Mouse (Mus musculus): Measurements from ENCODE around the gene Cd6. TPM values are rescaled to one million over a fixed set of nuclear protein-coding genes. Genes with fewer than 3 reads are reported as not detected.

Cd6 gene
- total RNA-seq, 2 experiments from 2014 or later, result not detected

GRCm38 (mm10) chr19:10784796-10785459 lies 44.9 kb downstream of the Cd6 start:
- intact Hi-C loops (cut with DNase I), result loop anchor here (5.0 kb wide), 1 partner anchor 92 kb away; no protein-coding TSS in a partner anchor
- no peak for TF ChIP-seq CTCF (IDR thresholded peaks at IDR 0.05)
- peak; percentile 69 for DNase-seq
- Histone ChIP-seq H3K4me3 (no peak overlapping the region), H3K27ac (peak overlapping the region; percentile 68)

GRCm38 (mm10) chr19:10784061-10784460 lies 45.8 kb downstream of the Cd6 start:
- Histone ChIP-seq H3K27ac (0 out of 2 replicates have a peak overlapping the region, but pooled peaks have one; percentile 68), H3K4me3 (no peak overlapping the region)
- TF ChIP-seq CTCF (IDR thresholded peaks at IDR 0.05), result no peak
- intact Hi-C loops (cut with DNase I), result no loop called here
- no peak for DNase-seq

- TF ChIP-seq CTCF (IDR thresholded peaks at IDR 0.05), result no peak
- Histone ChIP-seq H3K4me3 (no peak overlapping the region), H3K27ac (peak overlapping the region; percentile 82)
- intact Hi-C loops (cut with DNase I), result no loop called here
- DNase-seq, result no peak
Measured at GRCm38 (mm10) chr19:10783168-10783567, 46.7 kb downstream of the Cd6 start.

- no peak for DNase-seq
- Histone ChIP-seq H3K4me3 (no peak overlapping the region), H3K27ac (peak overlapping the region; percentile 82)
- no peak for TF ChIP-seq CTCF (IDR thresholded peaks at IDR 0.05)
- intact Hi-C loops (cut with DNase I), result no loop called here
Measured at GRCm38 (mm10) chr19:10781641-10782040, 48.2 kb downstream of the Cd6 start.

GRCm38 (mm10) chr19:10776906-10777305 lies 53.0 kb downstream of the Cd6 start:
- Histone ChIP-seq H3K4me3 (no peak overlapping the region), H3K27ac (no peak overlapping the region)
- no peak for TF ChIP-seq CTCF (IDR thresholded peaks at IDR 0.05)
- intact Hi-C loops (cut with DNase I), result no loop called here
- DNase-seq, result no peak

GRCm38 (mm10) chr19:10774141-10774540 lies 55.7 kb downstream of the Cd6 start:
- TF ChIP-seq CTCF (IDR thresholded peaks at IDR 0.05), result no peak

GRCm38 (mm10) chr19:10773384-10773783 lies 56.5 kb downstream of the Cd6 start:
- Histone ChIP-seq H3K27ac (no peak overlapping the region), H3K4me3 (no peak overlapping the region)
- TF ChIP-seq CTCF (IDR thresholded peaks at IDR 0.05), result no peak
- no peak for DNase-seq
- intact Hi-C loops (cut with DNase I), result no loop called here

More at GRCm38 (mm10) chr19:10774141-10774540, 55.7 kb downstream of the Cd6 start:
- Histone ChIP-seq H3K27ac (no peak overlapping the region), H3K4me3 (no peak overlapping the region)
- no peak for DNase-seq
- intact Hi-C loops (cut with DNase I), result no loop called here

GRCm38 (mm10) chr19:10772866-10773265 lies 57.0 kb downstream of the Cd6 start:
- H3K4me3 ChIP-seq, result no peak overlapping the region
- intact Hi-C loops (cut with DNase I), result no loop called here
- DNase-seq, result no peak
- H3K27ac ChIP-seq, result no peak overlapping the region
- TF ChIP-seq CTCF (IDR thresholded peaks at IDR 0.05), result no peak

- no peak overlapping the region for H3K4me3 ChIP-seq
- H3K27ac ChIP-seq, result no peak overlapping the region
- no peak for DNase-seq
- TF ChIP-seq CTCF (IDR thresholded peaks at IDR 0.05), result no peak
- intact Hi-C loops (cut with DNase I), result no loop called here
Measured at GRCm38 (mm10) chr19:10771995-10772394, 57.9 kb downstream of the Cd6 start.

GRCm38 (mm10) chr19:10769429-10770195 lies 60.2 kb downstream of the Cd6 start:
- 0 out of 2 replicates have a peak overlapping the region, but pooled peaks have one; percentile 13 for H3K4me3 ChIP-seq
- TF ChIP-seq CTCF (IDR thresholded peaks at IDR 0.05), result no peak
- peak overlapping the region; percentile 63 for H3K27ac ChIP-seq
- intact Hi-C loops (cut with DNase I), result no loop called here
- no peak for DNase-seq

GRCm38 (mm10) chr19:10768694-10769428 lies 61.0 kb downstream of the Cd6 start:
- peak overlapping the region; percentile 63; the same call in 1 of the 2 replicates for H3K27ac ChIP-seq
- DNase-seq, result no peak
- intact Hi-C loops (cut with DNase I), result no loop called here
- TF ChIP-seq CTCF (IDR thresholded peaks at IDR 0.05), result no peak
- H3K4me3 ChIP-seq, result no peak overlapping the region

- no peak for TF ChIP-seq CTCF (IDR thresholded peaks at IDR 0.05)
- Histone ChIP-seq H3K4me3 (no peak overlapping the region), H3K27ac (no peak overlapping the region)
- DNase-seq, result no peak
- intact Hi-C loops (cut with DNase I), result no loop called here
Measured at GRCm38 (mm10) chr19:10767631-10768030, 62.2 kb downstream of the Cd6 start.
